Mouse (Mus musculus): Measurements from ENCODE around the gene Adamts3.

GRCm38 (mm10) chr5:89646940-89647339, 236.2 kb downstream of the Adamts3 start:
- TF ChIP-seq CTCF (IDR thresholded peaks at IDR 0.05; ENCODE audit: borderline replicate concordance, extremely low read depth, insufficient read depth, insufficient read length): no peak
- no peak for TF ChIP-seq POLR2A (IDR thresholded peaks at IDR 0.05; ENCODE audit: borderline replicate concordance, extremely low read depth, insufficient read depth, insufficient read length, poor library complexity, severe bottlenecking)
